Mouse (Mus musculus): ENCODE data around the gene Phldb2.

DNA sequence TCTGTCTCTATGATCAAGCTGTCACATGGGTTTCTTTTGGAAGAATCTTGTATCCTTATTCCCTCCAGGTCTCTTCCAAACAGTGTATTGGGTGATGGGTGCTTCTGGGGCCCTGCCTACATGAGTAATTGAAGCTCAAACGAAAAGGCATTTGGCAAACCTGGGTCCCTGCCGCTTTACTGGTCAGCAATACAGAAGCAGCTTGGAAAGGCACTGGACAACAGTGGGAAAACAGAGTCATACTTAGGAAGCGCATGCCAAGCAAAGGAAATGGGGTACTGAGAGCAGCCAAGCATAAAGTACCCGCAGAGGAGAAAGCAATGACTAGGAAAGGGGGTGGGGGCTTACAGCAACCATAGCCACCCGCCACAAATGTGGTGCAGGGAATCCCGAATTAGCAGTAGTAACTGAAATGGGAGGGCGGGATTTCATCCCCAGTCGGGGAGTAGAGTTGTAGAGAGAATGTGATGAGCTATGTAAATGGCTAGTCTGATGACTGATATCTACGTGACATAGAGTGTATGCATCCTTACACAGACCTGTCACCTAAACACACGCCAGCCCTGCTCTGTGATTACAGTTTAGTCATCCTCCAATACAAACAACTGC is 233.3 kb downstream of the Phldb2 start:
- TF ChIP-seq CTCF (IDR thresholded peaks at IDR 0.05; ENCODE audit: low read depth, low read length): no peak
- TF ChIP-seq TAL1 (conservative IDR thresholded peaks at IDR 0.05; ENCODE audit: low read depth, low read length): no peak
- no peak for TF ChIP-seq GATA1 (IDR thresholded peaks at IDR 0.05; ENCODE audit: borderline replicate concordance, low read length)
- TF ChIP-seq POLR2AphosphoS5 (IDR thresholded peaks at IDR 0.05; ENCODE audit: insufficient replicate concordance, low read depth, low read length): no peak
